Mouse (Mus musculus) bone marrow, adult 2 months (tissue): ENCODE measurements around the gene Mllt6. TPM values are rescaled to one million over a fixed set of nuclear protein-coding genes. Genes with fewer than 3 reads are reported as not detected.

Source experiments
- H3K27ac ChIP-seq: fragments of 200-500 bp; 2 replicates; pipeline ENCODE4 v1.5.1; 2012; ENCODE audit warnings: low read depth, mild to moderate bottlenecking, control low read depth, inconsistent platforms, low read length; ENCODE audit not compliant: control insufficient read depth, poor library complexity, insufficient read depth
- H3K4me1 ChIP-seq: fragments of 200-500 bp; 2 replicates; pipeline ENCODE4 v1.6.1; 2011; ENCODE audit warnings: low read length; ENCODE audit not compliant: control insufficient read depth, insufficient read depth
- H3K4me3 ChIP-seq: fragments of 200-500 bp; replicated peaks from 2 replicates; pipeline ENCODE3; 2011; ENCODE audit warnings: mild to moderate bottlenecking, low read depth, low read length, control low read depth; ENCODE audit not compliant: control insufficient read depth
- CTCF ChIP-seq: fragments of 200-500 bp; IDR thresholded peaks from 2 replicates; pipeline ENCODE4 v1.5.1; 2011; ENCODE audit warnings: low read length, control low read depth; ENCODE audit not compliant: control insufficient read depth, insufficient read depth
- POLR2A ChIP-seq: fragments of 200-500 bp; IDR thresholded peaks from 2 replicates; pipeline ENCODE4 v1.6.1; 2011; ENCODE audit warnings: low read depth, mild to moderate bottlenecking, control low read depth, low read length, borderline replicate concordance; ENCODE audit not compliant: control insufficient read depth
- WGBS: fragments of 180-500 bp; shearing (Covaris S2); methylation state at CpG from one replicate; pipeline ENCODE4 v1.1.7; 2018; 5-methylcytosine and 5-hydroxymethylcytosine counted together
- polyA plus RNA-seq: library from polyadenylated mRNA; stranded (reverse); fragments of >200 nt; gene quantifications from 2 replicates; pipeline ENCODE4 v1.2.4, GENCODE M21; 2011; ENCODE audit warnings: low replicate concordance; ENCODE audit not compliant: missing spikeins, insufficient read depth, insufficient read length

The Mllt6 gene
- polyA plus RNA-seq, 1 experiment: 23.7 TPM

GRCm38 (mm10) chr11:97668160-97668559, 4.9 kb downstream of the Mllt6 start:
- TF ChIP-seq CTCF: no peak
- no peak for TF ChIP-seq POLR2A
- Histone ChIP-seq H3K4me1 (no peaks in the 10 kb centered on the region), H3K4me3 (no peak overlapping the region), H3K27ac (no peak overlapping the region)
- 89% methylated on average over 7 of the region's 7 CpGs for WGBS

GRCm38 (mm10) chr11:97669268-97669667, 6.1 kb downstream of the Mllt6 start:
- 89% methylated on average over 15 of the region's 15 CpGs for WGBS
- H3K4me1 ChIP-seq: no peaks in the 10 kb centered on the region
- TF ChIP-seq CTCF (no peak), POLR2A (no peak)
- H3K27ac ChIP-seq: no peak overlapping the region
- H3K4me3 ChIP-seq: no peak overlapping the region

GRCm38 (mm10) chr11:97669829-97670228, 6.6 kb downstream of the Mllt6 start:
- 62% methylated on average over 6 of the region's 6 CpGs for WGBS

GRCm38 (mm10) chr11:97670234-97671176, 7.3 kb downstream of the Mllt6 start:
- H3K4me1 ChIP-seq: no peaks in the 10 kb centered on the region
- H3K27ac ChIP-seq: no peak overlapping the region
- no peak for TF ChIP-seq POLR2A
- no peak for TF ChIP-seq CTCF
- 73% methylated on average over 13 of the region's 13 CpGs for WGBS
- H3K4me3 ChIP-seq: no peak overlapping the region

More at GRCm38 (mm10) chr11:97669829-97670228, 6.6 kb downstream of the Mllt6 start:
- TF ChIP-seq CTCF: no peak
- TF ChIP-seq POLR2A: no peak
- no peak overlapping the region for H3K27ac ChIP-seq
- no peak overlapping the region for H3K4me3 ChIP-seq
- no peaks in the 10 kb centered on the region for H3K4me1 ChIP-seq

- TF ChIP-seq POLR2A (no peak), CTCF (no peak)
- no peaks in the 10 kb centered on the region for H3K4me1 ChIP-seq
- no peak overlapping the region for H3K27ac ChIP-seq
- H3K4me3 ChIP-seq: no peak overlapping the region
- WGBS: 62% methylated on average over 2 of the region's 2 CpGs
Observed at GRCm38 (mm10) chr11:97671177-97671527, 7.9 kb downstream of the Mllt6 start.

GRCm38 (mm10) chr11:97673148-97673547, 9.9 kb downstream of the Mllt6 start:
- no peak for TF ChIP-seq POLR2A
- TF ChIP-seq CTCF: no peak
- H3K27ac ChIP-seq: no peak overlapping the region
- no peak overlapping the region for H3K4me3 ChIP-seq
- H3K4me1 ChIP-seq: no peaks in the 10 kb centered on the region
- WGBS: 87% methylated on average over 11 of the region's 11 CpGs

GRCm38 (mm10) chr11:97676050-97676754, 13.0 kb downstream of the Mllt6 start:
- WGBS: 82% methylated on average over 15 of the region's 15 CpGs
- no peaks in the 10 kb centered on the region for H3K4me1 ChIP-seq
- H3K27ac ChIP-seq: no peak overlapping the region
- no peak for TF ChIP-seq POLR2A
- no peak for TF ChIP-seq CTCF
- H3K4me3 ChIP-seq: no peak overlapping the region

- 87% methylated on average over 15 of the region's 15 CpGs for WGBS
- TF ChIP-seq POLR2A: no peak
- no peak for TF ChIP-seq CTCF
- H3K4me1 ChIP-seq: no peaks in the 10 kb centered on the region
- no peak overlapping the region for H3K4me3 ChIP-seq
- H3K27ac ChIP-seq: no peak overlapping the region
Observed at GRCm38 (mm10) chr11:97677381-97677780, 14.2 kb downstream of the Mllt6 start.
